Mouse (Mus musculus) forebrain, postnatal 0 days (tissue): ENCODE measurements at regions not wholly inside any gene's neighbourhood (a gene's known extent, or its start where the extent isn't known, plus 50 kb on each side); places are given as distances from the start of the nearest gene placed in this dataset.

Source experiments
- ATAC-seq: fragments of 200-750 bp; cut with Nextera tagmentation; 2 replicates; pipeline ENCODE4 v1.8.0; 2017; ENCODE audit warnings: mild to moderate bottlenecking, moderate library complexity
- DNase-seq: peaks from one replicate; pipeline ENCODE4 v3.0.0-alpha.2; 2015
- H3K27ac ChIP-seq: fragments of 300-500 bp; sonication (generic); 2 replicates; pipeline ENCODE4 v1.5.1; 2014; ENCODE audit warnings: low read depth, mild to moderate bottlenecking, antibody characterized with exemption, low read length, moderate library complexity, mixed read lengths
- H3K27me3 ChIP-seq: fragments of 300-500 bp; sonication (generic); 2 replicates; pipeline ENCODE4 v1.6.1; 2014; ENCODE audit warnings: mild to moderate bottlenecking, low read length, mixed read lengths; ENCODE audit not compliant: insufficient read depth
- H3K36me3 ChIP-seq: fragments of 300-500 bp; sonication (generic); 2 replicates; pipeline ENCODE4 v1.6.1; 2014; ENCODE audit warnings: mild to moderate bottlenecking, moderate library complexity; ENCODE audit not compliant: insufficient read depth
- H3K4me1 ChIP-seq: fragments of 300-500 bp; sonication (generic); 2 replicates; pipeline ENCODE4 v1.6.1; 2014; ENCODE audit warnings: antibody characterized with exemption; ENCODE audit not compliant: insufficient read depth
- H3K4me2 ChIP-seq: fragments of 300-500 bp; sonication (generic); 2 replicates; pipeline ENCODE4 v1.6.1; 2014; ENCODE audit warnings: low read depth, mild to moderate bottlenecking, moderate library complexity
- H3K4me3 ChIP-seq: fragments of 300-500 bp; sonication (generic); 2 replicates; pipeline ENCODE4 v1.5.1; 2014; ENCODE audit warnings: low read depth, low read length, mixed read lengths
- H3K9ac ChIP-seq: fragments of 300-500 bp; sonication (generic); 2 replicates; pipeline ENCODE4 v1.6.1; 2014; ENCODE audit warnings: mild to moderate bottlenecking
- H3K9me3 ChIP-seq: fragments of 300-500 bp; sonication (generic); 2 replicates; pipeline ENCODE4 v1.6.1; 2016; ENCODE audit warnings: low read length
- CTCF ChIP-seq: sonication (generic); IDR thresholded peaks from 2 replicates; pipeline ENCODE4 v1.5.1; 2016; ENCODE audit warnings: antibody characterized with exemption, control low read depth, low read depth
- WGBS: fragments of 180-500 bp; shearing (Covaris S2); extraction: QIAGEN DNeasy Blood & Tissue Kit; methylation state at CpG from one replicate; pipeline ENCODE4 v1.1.7; 2014; 5-methylcytosine and 5-hydroxymethylcytosine counted together

GRCm38 (mm10) chr7:93023489-93024130 lies 56.1 kb upstream of the Fam181b start:
- Histone ChIP-seq H3K9me3 (no peaks in the 10 kb centered on the region), H3K27ac (no peak overlapping the region), H3K9ac (no peak overlapping the region), H3K4me3 (no peak overlapping the region), H3K36me3 (no peaks in the 10 kb centered on the region), H3K4me1 (no peaks in the 10 kb centered on the region), H3K4me2 (no peak overlapping the region), H3K27me3 (no peaks in the 10 kb centered on the region)
- TF ChIP-seq CTCF, result no peak
- 15% methylated on average over 5 of the region's 5 CpGs for WGBS
- DNase-seq (no peak), ATAC-seq (no peak)

DNA sequence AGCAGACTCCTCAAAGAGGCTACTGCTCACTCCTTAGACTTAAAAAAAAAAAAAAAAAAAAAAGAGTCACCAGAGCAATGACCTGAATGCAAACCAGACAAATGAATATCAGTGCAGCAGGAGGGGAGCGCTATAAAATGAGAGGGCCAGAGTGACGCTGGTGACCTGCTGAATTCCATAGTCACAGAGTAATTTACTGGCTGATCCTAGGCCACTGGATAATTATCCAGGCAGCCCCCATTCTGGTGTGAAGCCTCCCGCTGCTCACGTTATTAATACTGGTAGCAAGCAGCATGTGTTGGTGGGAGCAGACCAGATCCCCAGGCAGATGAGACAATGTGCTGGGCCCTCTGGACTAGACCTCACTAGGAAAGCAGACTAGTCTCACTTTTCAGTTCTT lies 53.4 kb upstream of the Fam181b start:
- Histone ChIP-seq H3K9ac (no peak overlapping the region), H3K27ac (no peak overlapping the region), H3K9me3 (no peaks in the 10 kb centered on the region), H3K4me3 (no peak overlapping the region), H3K4me1 (no peaks in the 10 kb centered on the region), H3K27me3 (no peaks in the 10 kb centered on the region), H3K36me3 (no peaks in the 10 kb centered on the region), H3K4me2 (no peak overlapping the region)
- DNase-seq (no peak), ATAC-seq (no peak)
- 32% methylated on average over 4 of the region's 4 CpGs for WGBS
- TF ChIP-seq CTCF, result no peak
